Mouse (Mus musculus) cerebellum, postnatal 10 days (tissue): Measurements from ENCODE around the gene Gphn.

Experiments used
- DNase-seq, 2 experiments: peaks; one replicate each; pipeline ENCODE4 v3.0.0; 2021; ENCODE audit warnings: mixed read lengths in 2 of 2

Gene Gphn

GRCm38 (mm10) chr12:78727723-78728122 lies 501.5 kb downstream of the Gphn start:
- DNase-seq = no peak
